Comparison of ENCODE assay signal across 8 mouse cellular contexts in genomic region chr3:82998772-82999463, GRCm38 (mm10). TPM values are rescaled to one million over a fixed set of nuclear protein-coding genes. Genes with fewer than 3 reads are reported as not detected.
DNase-seq lines count a peak whose midpoint lies in the region; ATAC-seq and TF ChIP-seq lines count a peak whose summit lies in the region.

No protein-coding gene starts in this region.

- H3K4me3 ChIP-seq in kidney, adult 2 months (ENCODE audit: insufficient read depth, low read depth, low read length), result no peak overlapping the region
- no peak overlapping the region for H3K4me3 ChIP-seq in limb, embryonic 15.5 days
- H3K4me3 ChIP-seq in neural tube, embryonic 12.5 days, result no peak overlapping the region

- no peak overlapping the region for H3K27ac ChIP-seq in kidney, adult 2 months (ENCODE audit: insufficient read depth, low read depth, low read length)
- no peak overlapping the region for H3K27ac ChIP-seq in limb, embryonic 15.5 days
- no peak overlapping the region for H3K27ac ChIP-seq in neural tube, embryonic 12.5 days

- H3K36me3 ChIP-seq in kidney, adult 2 months (ENCODE audit: control insufficient read depth, insufficient read depth, low read length), result no peaks in the 10 kb centered on the region
- H3K36me3 ChIP-seq in limb, embryonic 15.5 days, result no peaks in the 10 kb centered on the region
- no peaks in the 10 kb centered on the region for H3K36me3 ChIP-seq in neural tube, embryonic 12.5 days

- TF ChIP-seq POLR2A in kidney, adult 2 months (IDR thresholded peaks at IDR 0.05; ENCODE audit: low read depth, low read length), result no peak

- no peaks in the 10 kb centered on the region for H3K27me3 ChIP-seq in kidney, adult 2 months (replicated peaks; ENCODE audit: control insufficient read depth, insufficient read depth, low read length)
- peaks cover 15% of the 10 kb centered on the region for H3K27me3 ChIP-seq in limb, embryonic 15.5 days
- H3K27me3 ChIP-seq in neural tube, embryonic 12.5 days (replicated peaks), result no peaks in the 10 kb centered on the region; the same call in 1 of the 2 replicates

- H3K9ac ChIP-seq in limb, embryonic 15.5 days, result no peak overlapping the region
- H3K9ac ChIP-seq in neural tube, embryonic 12.5 days, result no peak overlapping the region

- H3K4me2 ChIP-seq in limb, embryonic 15.5 days, result no peak overlapping the region
- no peak overlapping the region for H3K4me2 ChIP-seq in neural tube, embryonic 12.5 days (replicated peaks)

- H3K4me1 ChIP-seq in kidney, adult 2 months (ENCODE audit: control insufficient read depth, insufficient read depth, low read length), result no peaks in the 10 kb centered on the region
- H3K4me1 ChIP-seq in limb, embryonic 15.5 days, result peaks cover 11% of the 10 kb centered on the region
- peaks cover 8% of the 10 kb centered on the region; the same call in 1 of the 2 replicates for H3K4me1 ChIP-seq in neural tube, embryonic 12.5 days

- no peaks in the 10 kb centered on the region for H3K9me3 ChIP-seq in limb, embryonic 15.5 days
- H3K9me3 ChIP-seq in neural tube, embryonic 12.5 days, result no peaks in the 10 kb centered on the region

- peak; percentile 80; the same call in 1 of the 2 replicates for ATAC-seq in limb, embryonic 15.5 days (ENCODE audit: insufficient number of reproducible peaks, low FRiP score, low TSS enrichment, low read depth)
- peak; percentile 86 for ATAC-seq in neural tube, embryonic 12.5 days (ENCODE audit: low FRiP score, low read depth)

- TF ChIP-seq CTCF in kidney, adult 2 months (conservative IDR thresholded peaks at IDR 0.05; ENCODE audit: insufficient read depth, insufficient read length, low read depth, low read length), result peak; percentile 41

- 30% methylated on average over 8 of the region's 8 CpGs for WGBS in kidney, adult 2 months
- 27% methylated on average over 8 of the region's 8 CpGs for WGBS in limb, embryonic 15.5 days
- WGBS in neural tube, embryonic 12.5 days, result 33% methylated on average over 8 of the region's 8 CpGs

- peak; percentile 62 for DNase-seq in thymus, postnatal 0 days (ENCODE audit: low spot score)
- DNase-seq in thymus, adult 18-20 months, result no peak
- peak; percentile 37 for DNase-seq in c-Kit-positive CD71-positive TER-119-positive erythroid progenitor cells, embryonic 14.5 days (ENCODE audit: low spot score)
- DNase-seq in frontal cortex, adult 2 months (ENCODE audit: extremely low spot score in 1 of 2, low spot score in 1 of 2), result peak; percentile 32 to 91
- DNase-seq in kidney, adult 2 months, result peak; percentile 77
- DNase-seq in urinary bladder, adult 2 months (ENCODE audit: low spot score), result no peak

RNA-seq across cellular contexts. Expression of gene Fgg, which starts 8.6 kb away (rescaled TPM):
- polyA plus RNA-seq in thymus, postnatal 0 days (2015; fragmentation: Nextera tagmentation; extraction: Ambion mirVana), result 0.99 and 1.0 TPM in 2 replicates
- 0.44 TPM in 1 of 2 replicates, not detected in the other for polyA plus RNA-seq in frontal cortex, adult 2 months (2012; rRNA removed)
- polyA plus RNA-seq in kidney, adult 2 months (2012; rRNA removed), result 7.7 and 9.6 TPM in 2 replicates
- polyA plus RNA-seq in limb, embryonic 15.5 days (2015; fragmentation: Nextera tagmentation; extraction: Ambion mirVana), result 0.56 and 2.3 TPM in 2 replicates
- polyA plus RNA-seq in neural tube, embryonic 12.5 days (2016; fragmentation: Nextera tagmentation; extraction: Ambion mirVana), result 0.19 TPM in 1 of 2 replicates, not detected in the other
- 0.44 TPM in 1 of 2 replicates, not detected in the other for polyA plus RNA-seq in urinary bladder, adult 2 months (2012; rRNA removed)

RNA-seq across cellular contexts. Expression of gene Fga, which starts 27.0 kb away (rescaled TPM):
- 0.25 and 0.35 TPM in 2 replicates for polyA plus RNA-seq in thymus, postnatal 0 days (2015; fragmentation: Nextera tagmentation; extraction: Ambion mirVana)
- polyA plus RNA-seq in frontal cortex, adult 2 months (2012; rRNA removed), result 0.06 and 0.21 TPM in 2 replicates
- polyA plus RNA-seq in kidney, adult 2 months (2012; rRNA removed), result 5.0 and 5.5 TPM in 2 replicates
- polyA plus RNA-seq in limb, embryonic 15.5 days (2015; fragmentation: Nextera tagmentation; extraction: Ambion mirVana), result 0.34 and 2.5 TPM in 2 replicates
- 0.14 and 0.15 TPM in 2 replicates for polyA plus RNA-seq in neural tube, embryonic 12.5 days (2016; fragmentation: Nextera tagmentation; extraction: Ambion mirVana)
- 0.27 TPM in 1 of 2 replicates, not detected in the other for polyA plus RNA-seq in urinary bladder, adult 2 months (2012; rRNA removed)

RNA-seq across cellular contexts. Expression of gene Fgb, which starts 50.7 kb away (rescaled TPM):
- 0.17 and 0.20 TPM in 2 replicates for polyA plus RNA-seq in thymus, postnatal 0 days (2015; fragmentation: Nextera tagmentation; extraction: Ambion mirVana)
- 0.08 TPM in 1 of 2 replicates, not detected in the other for polyA plus RNA-seq in frontal cortex, adult 2 months (2012; rRNA removed)
- 1.1 and 1.5 TPM in 2 replicates for polyA plus RNA-seq in kidney, adult 2 months (2012; rRNA removed)
- 0.27 and 1.4 TPM in 2 replicates for polyA plus RNA-seq in limb, embryonic 15.5 days (2015; fragmentation: Nextera tagmentation; extraction: Ambion mirVana)
- 0.11 TPM in 1 of 2 replicates, not detected in the other for polyA plus RNA-seq in neural tube, embryonic 12.5 days (2016; fragmentation: Nextera tagmentation; extraction: Ambion mirVana)
- polyA plus RNA-seq in urinary bladder, adult 2 months (2012; rRNA removed), result 0.01 and 0.25 TPM in 2 replicates

RNA-seq across cellular contexts. Expression of gene Plrg1, which starts 56.4 kb away (rescaled TPM):
- polyA plus RNA-seq in thymus, postnatal 0 days (2015; fragmentation: Nextera tagmentation; extraction: Ambion mirVana), result 94.0 and 96.4 TPM in 2 replicates
- polyA plus RNA-seq in frontal cortex, adult 2 months (2012; rRNA removed), result 44.6 and 49.6 TPM in 2 replicates
- 33.1 and 33.3 TPM in 2 replicates for polyA plus RNA-seq in kidney, adult 2 months (2012; rRNA removed)
- 89.5 and 91.2 TPM in 2 replicates for polyA plus RNA-seq in limb, embryonic 15.5 days (2015; fragmentation: Nextera tagmentation; extraction: Ambion mirVana)
- 113 and 118 TPM in 2 replicates for polyA plus RNA-seq in neural tube, embryonic 12.5 days (2016; fragmentation: Nextera tagmentation; extraction: Ambion mirVana)
- polyA plus RNA-seq in urinary bladder, adult 2 months (2012; rRNA removed), result 47.6 and 52.4 TPM in 2 replicates

Comparison
In these comparisons a context has a peak if more than half of its experiments do, and no peak if none do; other contexts are left out.
1. DNase-seq: peak in thymus, postnatal 0 days (single experiment), c-Kit-positive CD71-positive TER-119-positive erythroid progenitor cells, embryonic 14.5 days (single experiment), frontal cortex, adult 2 months (2 of 2) and kidney, adult 2 months (single experiment); none in thymus, adult 18-20 months (0 of 2) and urinary bladder, adult 2 months (single experiment).